Mouse (Mus musculus): ENCODE measurements around the gene Pgm5.

The Pgm5 gene

GRCm38 (mm10) chr19:24701716-24702115 lies 159.9 kb downstream of the Pgm5 start:
- DNase-seq, result no peak

- no peak for DNase-seq
These were observed 161.0 kb downstream of the Pgm5 start for GRCm38 (mm10) chr19:24700664-24701063.

GRCm38 (mm10) chr19:24699910-24700309 lies 161.7 kb downstream of the Pgm5 start:
- DNase-seq, result no peak

- peak; percentile 31 for DNase-seq
These were observed 162.5 kb downstream of the Pgm5 start for GRCm38 (mm10) chr19:24699196-24699595.

- no peak for DNase-seq
These were observed 163.0 kb downstream of the Pgm5 start for GRCm38 (mm10) chr19:24698651-24699050.

GRCm38 (mm10) chr19:24697946-24698345 lies 163.7 kb downstream of the Pgm5 start:
- no peak for DNase-seq

- DNase-seq, result no peak
These were observed 169.0 kb downstream of the Pgm5 start for GRCm38 (mm10) chr19:24692691-24693090.

GRCm38 (mm10) chr19:24689531-24689930 lies 172.1 kb downstream of the Pgm5 start:
- DNase-seq, result no peak

GRCm38 (mm10) chr19:24688327-24688726 lies 173.3 kb downstream of the Pgm5 start:
- no peak for DNase-seq

- no peak for DNase-seq
These were observed 175.2 kb downstream of the Pgm5 start for GRCm38 (mm10) chr19:24686411-24686810.

- DNase-seq, result no peak
These were observed 178.5 kb downstream of the Pgm5 start for GRCm38 (mm10) chr19:24683016-24683720.

GRCm38 (mm10) chr19:24677242-24677984 lies 184.2 kb downstream of the Pgm5 start:
- DNase-seq, result no peak

GRCm38 (mm10) chr19:24676429-24676828 lies 185.2 kb downstream of the Pgm5 start:
- DNase-seq, result no peak

- no peak for DNase-seq
These were observed 187.9 kb downstream of the Pgm5 start, which contains the start of gene Tmem252 for GRCm38 (mm10) chr19:24673762-24674161. Gene Tmem252, plus strand, starts transcription at chr19:24674008.

GRCm38 (mm10) chr19:24673331-24673730 lies 188.3 kb downstream of the Pgm5 start:
- DNase-seq, result peak; percentile 41

- peak; percentile 14 for DNase-seq
These were observed 189.2 kb downstream of the Pgm5 start for GRCm38 (mm10) chr19:24672366-24672960.

- no peak for DNase-seq
These were observed 190.1 kb downstream of the Pgm5 start for GRCm38 (mm10) chr19:24671571-24671970.

- no peak for DNase-seq
These were observed 194.1 kb downstream of the Pgm5 start for GRCm38 (mm10) chr19:24667527-24667926.

GRCm38 (mm10) chr19:24665771-24666170 lies 195.9 kb downstream of the Pgm5 start:
- DNase-seq, result no peak

- DNase-seq, result no peak
These were observed 199.3 kb downstream of the Pgm5 start for GRCm38 (mm10) chr19:24662346-24662745.

- no peak for DNase-seq
These were observed 204.7 kb downstream of the Pgm5 start for GRCm38 (mm10) chr19:24656981-24657380.

- no peak for DNase-seq
These were observed 208.3 kb downstream of the Pgm5 start for GRCm38 (mm10) chr19:24653230-24653799.

- DNase-seq, result no peak
These were observed 209.2 kb downstream of the Pgm5 start for GRCm38 (mm10) chr19:24652342-24653019.
